Mouse (Mus musculus) CH12.LX (cell line): ENCODE data around the gene Clec2l. TPM values are rescaled to one million over a fixed set of nuclear protein-coding genes. Genes with fewer than 3 reads are reported as not detected.
A peak's percentile ranks its signal among the peaks of the same experiment; 100 is the strongest.

Experiments
- DNase-seq: peaks from one replicate; pipeline ENCODE4 v3.0.0-alpha.2; 2013; ENCODE audit errors: extremely low read depth
- H3K27ac ChIP-seq: 2 replicates; pipeline ENCODE4 v1.5.1; 2012; ENCODE audit warnings: low read depth, mild to moderate bottlenecking, control low read depth, moderate library complexity; ENCODE audit not compliant: insufficient read depth
- H3K27me3 ChIP-seq: replicated peaks from 2 replicates; pipeline ENCODE3; 2012; ENCODE audit warnings: inconsistent platforms
- H3K36me3 ChIP-seq, 2 experiments: replicated peaks in 1 of 2; 2 replicates each; pipeline versions ENCODE3 to v1.6.1; 2012; ENCODE audit warnings: inconsistent platforms in 1 of 2, low read length in 1 of 2, mild to moderate bottlenecking in 1 of 2, mixed read lengths in 1 of 2, moderate library complexity in 1 of 2; ENCODE audit not compliant: control insufficient read depth in 1 of 2, insufficient read depth in 1 of 2
- H3K4me1 ChIP-seq, 2 experiments: 2 replicates each; pipeline ENCODE4 v1.6.1; 2012; ENCODE audit warnings: inconsistent platforms in 1 of 2, moderate library complexity in 1 of 2; ENCODE audit not compliant: insufficient read depth in 2 of 2, control insufficient read depth in 1 of 2
- H3K4me2 ChIP-seq: 2 replicates; pipeline ENCODE4 v1.6.1; 2012; ENCODE audit warnings: low read depth, mild to moderate bottlenecking, control low read depth; ENCODE audit not compliant: poor library complexity, insufficient read depth, severe bottlenecking
- H3K4me3 ChIP-seq, 3 experiments: fragments of 150-350 bp in 1 of 3; sonication (generic) in 1 of 3; replicated peaks in 1 of 3; 2 replicates each; pipeline versions ENCODE3 to v1.5.1; 2011 to 2012; ENCODE audit warnings: low read depth in 2 of 3, low read length in 2 of 3, mild to moderate bottlenecking in 2 of 3, moderate library complexity in 2 of 3, control low read depth in 1 of 3, improper control_type of control experiment in 1 of 3, inconsistent platforms in 1 of 3, mixed read lengths in 1 of 3; ENCODE audit not compliant: poor library complexity in 1 of 3
- H3K79me2 ChIP-seq: replicated peaks from 2 replicates; pipeline ENCODE4 v1.6.1; 2012; ENCODE audit warnings: mild to moderate bottlenecking, moderate library complexity; ENCODE audit not compliant: control insufficient read depth, poor library complexity, insufficient read depth, severe bottlenecking; ENCODE audit errors: extremely low read depth
- H3K9ac ChIP-seq: 2 replicates; pipeline ENCODE4 v1.6.1; 2012; ENCODE audit warnings: low read depth, mild to moderate bottlenecking, control low read depth, moderate library complexity; ENCODE audit not compliant: insufficient read depth
- H3K9me3 ChIP-seq: replicated peaks from 2 replicates; pipeline ENCODE3; 2012; ENCODE audit warnings: low read length, inconsistent platforms, mixed read lengths
- CHD2 ChIP-seq: IDR thresholded peaks from 2 replicates; pipeline ENCODE4 v1.6.1; 2011; ENCODE audit warnings: low read length, improper control_type of control experiment
- CTCF ChIP-seq, 2 experiments: IDR thresholded peaks in 1 of 2; conservative IDR thresholded peaks in 1 of 2; 2 replicates each; pipeline ENCODE4 v1.5.1; 2011 to 2012; ENCODE audit warnings: low read depth in 2 of 2, low read length in 2 of 2, improper control_type of control experiment in 1 of 2, inconsistent platforms in 1 of 2, mild to moderate bottlenecking in 1 of 2, moderate library complexity in 1 of 2
- ETS1 ChIP-seq: conservative IDR thresholded peaks from 2 replicates; pipeline ENCODE4 v1.6.1; 2012; ENCODE audit warnings: low read depth, mild to moderate bottlenecking, inconsistent platforms, low read length, improper control_type of control experiment, moderate library complexity
- GABPA ChIP-seq: IDR thresholded peaks from 2 replicates; pipeline ENCODE4 v1.6.1; 2012; ENCODE audit warnings: low read depth, low read length, improper control_type of control experiment, inconsistent platforms; ENCODE audit not compliant: insufficient replicate concordance
- JUN ChIP-seq: IDR thresholded peaks from 2 replicates; pipeline ENCODE4 v1.6.1; 2011; ENCODE audit warnings: low read depth, mild to moderate bottlenecking, low read length, improper control_type of control experiment, moderate library complexity; ENCODE audit not compliant: insufficient read depth
- MAFK ChIP-seq: IDR thresholded peaks from 2 replicates; pipeline ENCODE4 v1.6.1; 2011; ENCODE audit warnings: low read length, improper control_type of control experiment; ENCODE audit not compliant: insufficient replicate concordance
- MAZ ChIP-seq: IDR thresholded peaks from 2 replicates; pipeline ENCODE4 v1.6.1; 2012; ENCODE audit warnings: low read depth, mild to moderate bottlenecking, inconsistent platforms, low read length, improper control_type of control experiment, moderate library complexity
- MEF2A ChIP-seq: IDR thresholded peaks from 2 replicates; pipeline ENCODE4 v1.6.1; 2014; ENCODE audit warnings: low read depth, mild to moderate bottlenecking, inconsistent platforms, low read length, improper control_type of control experiment, borderline replicate concordance
- MXI1 ChIP-seq: IDR thresholded peaks from 2 replicates; pipeline ENCODE4 v1.6.1; 2011; ENCODE audit warnings: mild to moderate bottlenecking, low read depth, low read length, improper control_type of control experiment
- MYC ChIP-seq: IDR thresholded peaks from 2 replicates; pipeline ENCODE4 v1.6.1; 2011; ENCODE audit warnings: low read depth, mild to moderate bottlenecking, improper control_type of control experiment, low read length
- RAD21 ChIP-seq: IDR thresholded peaks from 2 replicates; pipeline ENCODE4 v1.6.1; 2011; ENCODE audit warnings: low read depth, mild to moderate bottlenecking, low read length, improper control_type of control experiment, moderate library complexity
- RCOR1 ChIP-seq: conservative IDR thresholded peaks from 2 replicates; pipeline ENCODE4 v1.6.1; 2012; ENCODE audit warnings: low read depth, mild to moderate bottlenecking, inconsistent platforms, low read length, improper control_type of control experiment
- SIN3A ChIP-seq: IDR thresholded peaks from 2 replicates; pipeline ENCODE4 v1.6.1; 2012; ENCODE audit warnings: low read length, improper control_type of control experiment, inconsistent platforms
- SMC3 ChIP-seq: IDR thresholded peaks from 2 replicates; pipeline ENCODE4 v1.6.1; 2011; ENCODE audit warnings: low read depth, low read length, improper control_type of control experiment
- TCF12 ChIP-seq: IDR thresholded peaks from 2 replicates; pipeline ENCODE4 v1.6.1; 2014; ENCODE audit warnings: low read depth, mild to moderate bottlenecking, inconsistent platforms, low read length, improper control_type of control experiment
- UBTF ChIP-seq: IDR thresholded peaks from 2 replicates; pipeline ENCODE4 v1.6.1; 2012; ENCODE audit warnings: low read depth, mild to moderate bottlenecking, inconsistent platforms, low read length, improper control_type of control experiment, moderate library complexity
- USF1 ChIP-seq: IDR thresholded peaks from 2 replicates; pipeline ENCODE4 v1.6.1; 2014; ENCODE audit warnings: low read depth, mild to moderate bottlenecking, inconsistent platforms, low read length, improper control_type of control experiment
- USF2 ChIP-seq: conservative IDR thresholded peaks from 2 replicates; pipeline ENCODE4 v1.6.1; 2011; ENCODE audit warnings: low read depth, low read length, improper control_type of control experiment
- ZMIZ1 ChIP-seq: IDR thresholded peaks from 2 replicates; pipeline ENCODE4 v1.6.1; 2012; ENCODE audit warnings: low read depth, mild to moderate bottlenecking, inconsistent platforms, low read length, improper control_type of control experiment
- ZNF384 ChIP-seq: IDR thresholded peaks from 2 replicates; pipeline ENCODE4 v1.6.1; 2012; ENCODE audit warnings: low read depth, low read length, improper control_type of control experiment, inconsistent platforms
- dilution Hi-C: fragments of 300-500 bp; cut with MboI; formaldehyde crosslinking; loops from 2 replicates; pipeline ENCODE4 v1.14.3; 2020; ENCODE audit warnings: low sequenced_read_pairs; ENCODE audit not compliant: extremely low pct_unique_long_range_greater_than_20kb, extremely low pct_ligation_motif_present
- in situ Hi-C: fragments of 300-500 bp; cut with MboI; formaldehyde crosslinking; loops from 3 replicates; pipeline ENCODE4 v1.14.3; 2019; ENCODE audit warnings: low sequenced_read_pairs, low pct_ligation_motif_present, low pct_unique_long_range_greater_than_20kb, mixed read lengths
- polyA plus RNA-seq: library from polyadenylated mRNA; unstranded; fragments of >175 nt; gene quantifications from 2 replicates; pipeline ENCODE4 v1.2.1, GENCODE M21; 2012; ENCODE audit warnings: low read depth; ENCODE audit not compliant: insufficient read length
- total RNA-seq, 2 experiments: library from RNA; depleted of rRNA; stranded (reverse); fragments of 300-350 nt in 1 of 2; fragments of >200 nt in 1 of 2; gene quantifications; 2 replicates each; pipeline ENCODE4 v1.2.3; 2012 to 2014

Clec2l gene
- total and polyA plus RNA-seq, 3 experiments: 0.17 to 0.26 (median 0.21) TPM

- dilution Hi-C loops: no loop called here
- in situ Hi-C loops: loop anchor here (10.0 kb wide), 1 partner anchor 262 kb away; no protein-coding TSS in a partner anchor
- Histone ChIP-seq H3K4me3 (no peak overlapping the region), H3K4me1 (peaks cover 4 to 5% of the 10 kb centered on the region in 2 experiments; a peak in 1 of 4 replicates), H3K79me2 (no peaks in the 10 kb centered on the region), H3K27ac (no peak overlapping the region), H3K27me3 (no peaks in the 10 kb centered on the region), H3K36me3 (no peaks in the 10 kb centered on the region)
- TF ChIP-seq UBTF: no peak
- no peak for TF ChIP-seq ZMIZ1
- no peak for TF ChIP-seq MYC
- no peak for TF ChIP-seq ZNF384
- no peak for TF ChIP-seq MAFK
- TF ChIP-seq MAZ: no peak
- TF ChIP-seq USF1: no peak
- TF ChIP-seq ETS1: no peak
- TF ChIP-seq MXI1: no peak
- TF ChIP-seq CHD2: no peak
- no peak for TF ChIP-seq MEF2A
- no peak for TF ChIP-seq RCOR1
- TF ChIP-seq TCF12: no peak
- TF ChIP-seq, all 38 proteins: peak for 0
- Histone ChIP-seq H3K9ac (no peak overlapping the region), H3K9me3 (no peaks in the 10 kb centered on the region), H3K4me2 (no peak overlapping the region)
- no peak for DNase-seq
Measured at GRCm38 (mm10) chr6:38643039-38643438, 19.8 kb upstream of the Clec2l start.

- in situ Hi-C loops (loop anchor here (5.0 to 10.0 kb wide), 2 partner anchors 48 to 255 kb away; no protein-coding TSS in a partner anchor), dilution Hi-C loops (no loop called here)
- H3K27ac ChIP-seq: no peak overlapping the region
- DNase-seq: peak; percentile 59
- H3K36me3 ChIP-seq: no peaks in the 10 kb centered on the region
- no peaks in the 10 kb centered on the region for H3K79me2 ChIP-seq
- no peak overlapping the region for H3K4me3 ChIP-seq
- peaks cover 4% of the 10 kb centered on the region for H3K9me3 ChIP-seq
- H3K4me2 ChIP-seq: no peak overlapping the region
- no peak for TF ChIP-seq GABPA
- TF ChIP-seq SIN3A: no peak
- TF ChIP-seq JUN: no peak
- TF ChIP-seq USF2: no peak
- peak; percentile 16 to 71; a peak in 3 of 4 replicates for TF ChIP-seq CTCF (conservative IDR thresholded peaks at IDR 0.05 in 1 of 2, IDR thresholded peaks at IDR 0.05 in 1 of 2; ENCODE audit: low read depth in 2 of 2, low read length in 2 of 2)
- TF ChIP-seq SMC3: peak; percentile 40
- TF ChIP-seq RAD21: peak; percentile 58
- no peaks in the 10 kb centered on the region for H3K27me3 ChIP-seq
- H3K4me1 ChIP-seq: no peaks in the 10 kb centered on the region
- no peak overlapping the region for H3K9ac ChIP-seq
Measured at GRCm38 (mm10) chr6:38649545-38649944, 13.3 kb upstream of the Clec2l start.
